Mouse (Mus musculus): ENCODE results near the gene Zfp385a. TPM values are rescaled to one million over a fixed set of nuclear protein-coding genes. Genes with fewer than 3 reads are reported as not detected.

Gene Zfp385a
- polyA plus RNA-seq, 1 experiment from 2014 or later = 20.5 TPM

DNA sequence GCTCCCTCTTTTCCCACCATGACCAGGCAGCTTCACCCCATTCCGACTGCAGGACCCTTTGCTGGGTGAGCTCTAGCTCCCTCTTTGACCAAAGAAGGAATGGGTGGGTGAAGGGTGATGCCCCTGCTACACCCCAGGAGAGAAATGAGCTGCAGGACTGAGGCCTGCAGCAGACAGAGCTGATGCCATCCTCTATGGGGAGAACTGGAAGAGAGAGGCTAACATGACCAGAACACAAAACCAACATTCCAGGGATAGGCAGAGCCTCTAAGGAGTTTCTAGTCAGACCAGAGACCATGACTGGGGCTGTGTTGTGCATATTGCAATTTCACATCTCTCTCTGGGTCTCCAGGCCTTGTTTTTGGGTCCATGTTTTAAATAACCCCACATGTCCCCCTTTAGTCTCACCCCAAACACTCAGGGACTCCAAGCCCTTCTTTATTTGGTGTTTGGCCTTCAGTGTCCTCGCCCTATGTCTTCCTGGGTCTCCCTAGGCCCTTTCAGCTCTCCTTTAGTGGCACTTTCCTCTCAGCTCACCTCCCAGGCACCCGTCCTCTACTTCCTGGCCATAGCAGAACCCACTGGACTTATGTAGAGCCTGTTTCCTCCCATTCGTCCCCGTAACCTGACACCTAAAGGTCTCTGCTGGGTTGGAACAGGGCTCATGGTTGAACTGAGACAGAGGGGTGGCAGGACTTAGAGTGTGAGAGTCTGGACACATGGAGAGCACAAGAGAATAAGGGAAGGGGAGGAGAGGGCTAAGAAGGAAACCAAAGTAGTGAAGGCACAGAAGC, 38.1 kb downstream of the Zfp385a start:
- no peaks in the 10 kb centered on the region for H3K9me3 ChIP-seq (replicated peaks)
- H3K9ac ChIP-seq = peak overlapping the region; percentile 64
- ATAC-seq (ENCODE audit: low FRiP score) = no peak
- H3K27me3 ChIP-seq = no peaks in the 10 kb centered on the region
- H3K4me2 ChIP-seq (replicated peaks) = peak overlapping the region; percentile 47
- no peaks in the 10 kb centered on the region for H3K36me3 ChIP-seq
- peak overlapping the region; percentile 98 for H3K27ac ChIP-seq
- no peak overlapping the region for H3K4me3 ChIP-seq
- H3K4me1 ChIP-seq = peaks cover 92% of the 10 kb centered on the region
- 27% methylated on average over 4 of the region's 5 CpGs for WGBS

DNA sequence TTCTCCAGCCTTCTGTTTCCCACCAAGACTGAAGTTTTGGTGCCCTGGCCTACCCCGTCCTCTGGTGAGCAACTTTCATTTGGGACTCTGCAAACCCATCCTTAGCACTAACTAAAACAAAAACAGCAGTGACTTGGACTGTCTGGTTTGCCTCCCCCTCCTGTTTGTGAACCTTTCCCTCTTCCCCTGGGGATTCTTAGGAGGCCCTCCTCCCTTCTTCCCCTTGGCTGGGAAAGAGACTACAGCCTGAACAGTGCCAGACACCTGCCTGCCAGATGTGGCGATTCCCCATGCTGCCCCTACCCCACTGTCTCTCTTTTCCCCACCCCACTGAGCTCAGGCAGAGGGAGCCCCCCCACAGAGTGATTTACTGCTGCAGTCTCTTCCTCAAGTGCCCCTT, 38.8 kb downstream of the Zfp385a start:
- H3K27ac ChIP-seq = peak overlapping the region; percentile 98
- H3K4me1 ChIP-seq = peaks cover 93% of the 10 kb centered on the region
- no peak for ATAC-seq (ENCODE audit: low FRiP score)
- 0 out of 2 replicates have a peak, but pooled peaks cover 3% of the 10 kb centered on the region for H3K36me3 ChIP-seq
- no peak overlapping the region for H3K4me3 ChIP-seq
- WGBS = 16% methylated on average over 2 of the region's 2 CpGs
- H3K9me3 ChIP-seq (replicated peaks) = no peaks in the 10 kb centered on the region
- H3K27me3 ChIP-seq = no peaks in the 10 kb centered on the region
- peak overlapping the region; percentile 47 for H3K4me2 ChIP-seq (replicated peaks)
- H3K9ac ChIP-seq = peak overlapping the region; percentile 64; the same call in 1 of the 2 replicates

DNA sequence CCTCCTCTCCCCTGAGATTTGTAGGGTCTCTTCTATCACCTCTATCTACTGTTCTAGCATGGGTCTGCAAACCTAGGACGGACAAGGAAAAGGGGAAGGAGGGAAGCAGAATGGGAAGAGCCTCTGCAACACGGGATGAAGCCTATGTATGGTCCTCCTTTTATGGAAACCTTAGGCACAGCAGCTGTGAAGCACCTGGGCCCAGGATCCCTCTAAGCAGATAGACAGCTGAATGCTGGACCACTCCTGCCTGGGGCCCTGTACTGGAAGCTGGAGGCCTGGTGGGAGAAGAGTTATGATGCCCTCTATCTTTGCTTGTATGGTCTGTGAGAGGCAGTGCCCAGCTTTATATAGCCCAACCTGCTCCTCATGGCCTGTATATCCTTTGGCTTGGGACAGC, 39.3 kb downstream of the Zfp385a start:
- Histone ChIP-seq H3K9ac (peak overlapping the region; percentile 64; the same call in 1 of the 2 replicates), H3K36me3 (0 out of 2 replicates have a peak, but pooled peaks cover 3% of the 10 kb centered on the region), H3K4me2 (replicated peaks) (peak overlapping the region; percentile 47), H3K27me3 (no peaks in the 10 kb centered on the region), H3K9me3 (replicated peaks) (no peaks in the 10 kb centered on the region), H3K27ac (peak overlapping the region; percentile 98), H3K4me1 (peaks cover 93% of the 10 kb centered on the region), H3K4me3 (peak overlapping the region; percentile 15; the same call in 1 of the 2 replicates)
- 2% methylated on average over 2 of the region's 2 CpGs for WGBS
- peak; percentile 5; the same call in 1 of the 2 replicates for ATAC-seq (ENCODE audit: low FRiP score)

DNA sequence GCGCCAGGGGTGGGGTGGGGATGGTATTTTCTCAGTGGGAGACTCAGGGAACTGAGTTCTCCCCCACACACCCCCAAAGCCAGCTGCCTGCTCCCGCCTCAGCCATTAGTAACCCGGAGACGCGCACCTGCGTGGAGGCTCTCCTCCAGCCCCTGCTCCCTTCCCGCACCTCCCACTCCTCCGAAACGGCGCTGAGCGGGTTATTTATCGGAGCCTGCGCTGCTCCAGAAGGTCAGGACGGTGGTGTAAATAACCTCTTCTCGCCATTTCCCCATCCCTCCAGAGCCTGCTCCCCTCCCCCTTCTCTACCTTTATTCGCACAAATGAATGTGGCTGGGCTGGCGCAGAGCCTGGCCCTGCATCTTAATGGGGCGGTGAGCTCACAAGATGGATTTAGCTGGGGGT, 39.8 kb downstream of the Zfp385a start:
- no peaks in the 10 kb centered on the region for H3K9me3 ChIP-seq (replicated peaks)
- peak overlapping the region; percentile 64 for H3K9ac ChIP-seq
- H3K27me3 ChIP-seq = no peaks in the 10 kb centered on the region
- peak overlapping the region; percentile 47 for H3K4me2 ChIP-seq (replicated peaks)
- peak overlapping the region; percentile 15 for H3K4me3 ChIP-seq
- 0 out of 2 replicates have a peak, but pooled peaks cover 3% of the 10 kb centered on the region for H3K36me3 ChIP-seq
- H3K4me1 ChIP-seq = peaks cover 97% of the 10 kb centered on the region
- peak overlapping the region; percentile 98 for H3K27ac ChIP-seq
- peak; percentile 69 for ATAC-seq (ENCODE audit: low FRiP score)
- 8% methylated on average over 18 of the region's 18 CpGs for WGBS

DNA sequence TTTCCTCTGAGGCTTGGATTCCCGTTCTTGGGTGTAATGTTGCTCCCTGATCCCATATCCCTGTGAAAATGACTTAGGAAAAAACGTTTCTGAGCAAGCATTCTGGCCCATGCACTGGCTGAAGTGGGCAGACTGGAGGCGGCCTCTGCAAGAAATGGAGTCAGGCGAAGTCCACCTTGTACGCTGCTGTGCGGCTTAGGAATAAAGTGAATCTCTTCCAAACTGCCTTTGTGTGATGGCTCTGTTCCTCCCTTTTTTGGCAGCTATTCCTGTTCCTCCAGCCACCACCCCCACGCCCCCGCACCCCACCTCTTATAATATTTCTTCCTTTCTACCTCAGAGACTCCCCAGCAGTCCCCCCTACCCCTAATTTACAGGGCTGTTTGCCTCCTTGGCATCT, 40.2 kb downstream of the Zfp385a start:
- Histone ChIP-seq H3K4me1 (peaks cover 95% of the 10 kb centered on the region), H3K27ac (peak overlapping the region; percentile 98), H3K27me3 (no peaks in the 10 kb centered on the region), H3K36me3 (0 out of 2 replicates have a peak, but pooled peaks cover 3% of the 10 kb centered on the region), H3K4me2 (replicated peaks) (peak overlapping the region; percentile 47), H3K4me3 (peak overlapping the region; percentile 15), H3K9me3 (replicated peaks) (no peaks in the 10 kb centered on the region), H3K9ac (peak overlapping the region; percentile 64)
- 30% methylated on average over 8 of the region's 8 CpGs for WGBS
- no peak for ATAC-seq (ENCODE audit: low FRiP score)

DNA sequence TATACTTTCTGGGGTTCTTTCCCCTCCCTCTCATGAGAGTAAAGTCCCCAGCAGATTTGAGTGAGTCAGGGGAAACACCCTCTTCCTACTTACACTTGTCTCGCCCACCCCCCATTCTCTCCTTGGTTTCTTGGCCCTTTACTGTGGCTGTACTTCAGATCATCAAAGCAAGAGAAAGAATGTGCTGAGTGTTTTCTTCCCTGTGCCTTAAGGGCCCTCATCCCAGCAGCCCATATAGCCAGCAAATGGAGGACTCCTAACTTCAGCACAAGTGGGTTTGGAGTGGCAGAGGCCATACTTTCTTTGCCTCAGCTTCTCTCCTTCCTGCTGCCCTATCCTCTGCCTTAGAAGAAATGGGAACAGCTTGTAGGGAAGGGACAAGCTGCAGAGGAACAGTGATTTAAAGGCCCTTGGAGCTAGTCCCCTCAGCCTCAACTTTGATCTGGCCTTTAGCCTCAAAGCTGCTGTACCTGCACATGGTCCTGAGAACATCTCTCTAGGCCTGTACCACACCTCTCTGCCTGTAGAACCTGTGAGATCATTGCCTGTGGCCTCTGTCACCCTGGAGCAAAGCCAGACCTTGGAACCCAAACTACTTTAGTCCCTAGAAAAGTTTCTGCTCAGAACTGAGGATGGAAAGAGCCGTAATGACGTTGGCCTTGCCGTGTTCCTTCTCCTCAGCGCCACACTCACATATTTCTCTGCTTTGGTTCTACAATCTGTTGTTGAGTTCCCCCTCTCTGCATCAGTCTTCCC, 40.9 kb downstream of the Zfp385a start:
- no peak for ATAC-seq (ENCODE audit: low FRiP score)
- H3K4me3 ChIP-seq = no peak overlapping the region
- 0 out of 2 replicates have a peak, but pooled peaks cover 3% of the 10 kb centered on the region for H3K36me3 ChIP-seq
- no peaks in the 10 kb centered on the region for H3K27me3 ChIP-seq
- H3K4me1 ChIP-seq = peaks cover 89% of the 10 kb centered on the region
- peak overlapping the region; percentile 98 for H3K27ac ChIP-seq
- 82% methylated on average over 5 of the region's 5 CpGs for WGBS
- peak overlapping the region; percentile 47 for H3K4me2 ChIP-seq (replicated peaks)
- H3K9me3 ChIP-seq (replicated peaks) = no peaks in the 10 kb centered on the region
- H3K9ac ChIP-seq = peak overlapping the region; percentile 64

DNA sequence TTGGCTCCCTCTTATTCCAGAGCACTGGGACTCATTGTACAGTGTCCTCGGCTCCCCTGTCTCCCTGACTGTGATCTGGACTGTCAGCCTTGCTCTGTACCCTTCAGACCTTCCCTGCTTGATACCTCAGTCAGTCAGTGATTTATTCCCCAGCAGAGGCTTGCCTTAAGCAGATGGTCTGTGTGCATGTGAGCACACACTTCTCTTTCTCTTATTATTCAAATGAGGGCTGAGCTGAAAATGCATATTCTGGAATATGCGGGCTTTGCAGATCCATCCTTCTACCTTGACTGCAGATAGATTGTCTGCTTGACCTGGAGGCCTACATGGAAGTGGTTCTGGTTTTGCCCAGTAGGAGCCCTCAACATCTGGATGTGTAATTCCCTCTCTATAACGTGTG, 41.9 kb downstream of the Zfp385a start:
- Histone ChIP-seq H3K4me1 (peaks cover 79% of the 10 kb centered on the region), H3K27ac (peak overlapping the region; percentile 98), H3K9ac (no peak overlapping the region), H3K4me2 (replicated peaks) (no peak overlapping the region), H3K27me3 (no peaks in the 10 kb centered on the region), H3K36me3 (peaks cover 12% of the 10 kb centered on the region; the same call in 1 of the 2 replicates), H3K4me3 (no peak overlapping the region), H3K9me3 (replicated peaks) (no peaks in the 10 kb centered on the region)
- ATAC-seq (ENCODE audit: low FRiP score) = no peak
- 53% methylated on average over 3 of the region's 3 CpGs for WGBS

DNA sequence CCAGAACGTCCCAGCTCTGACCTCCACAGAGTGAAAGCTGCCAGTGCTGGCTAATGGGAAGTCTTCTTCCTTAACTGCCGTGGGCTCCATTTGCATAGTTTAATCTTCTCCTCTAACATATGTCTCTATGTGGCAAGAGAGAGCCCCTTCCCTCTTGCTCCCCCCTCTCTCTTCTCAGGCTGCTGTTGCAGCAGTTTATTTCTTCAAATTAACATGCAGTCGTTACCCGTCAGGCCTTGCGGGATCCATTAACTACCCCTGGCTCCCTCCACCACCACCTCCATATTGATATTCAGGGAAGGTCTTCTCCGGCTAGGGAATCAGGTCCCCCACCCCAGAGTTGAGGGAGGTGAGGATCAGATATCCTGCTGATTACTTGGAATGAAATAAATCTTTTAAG, 42.6 kb downstream of the Zfp385a start:
- 47% methylated on average over 6 of the region's 6 CpGs for WGBS
- Histone ChIP-seq H3K9ac (no peak overlapping the region), H3K27ac (peak overlapping the region; percentile 98), H3K9me3 (replicated peaks) (no peaks in the 10 kb centered on the region), H3K4me1 (peaks cover 72% of the 10 kb centered on the region), H3K27me3 (no peaks in the 10 kb centered on the region), H3K4me2 (replicated peaks) (no peak overlapping the region), H3K4me3 (no peak overlapping the region), H3K36me3 (peaks cover 19% of the 10 kb centered on the region)
- no peak for ATAC-seq (ENCODE audit: low FRiP score)

DNA sequence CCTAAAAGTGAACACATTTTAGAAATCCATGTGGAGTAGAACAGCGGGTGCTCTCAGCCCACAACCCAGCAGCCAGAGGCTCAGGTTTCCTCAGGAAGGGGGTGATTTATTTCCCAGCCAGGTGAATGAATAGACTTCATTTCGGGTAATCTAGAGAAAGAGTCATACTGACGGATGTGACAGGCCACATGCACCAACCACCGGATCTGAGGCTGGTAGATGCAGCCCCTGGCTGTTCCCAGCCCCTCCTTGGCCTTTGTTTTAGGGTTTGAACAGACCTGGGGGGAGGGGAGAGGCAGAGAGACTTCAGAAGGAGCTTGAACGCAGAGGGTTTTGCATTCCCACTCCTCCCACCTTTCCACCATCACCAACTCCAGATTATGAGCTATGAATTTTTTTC, 44.0 kb downstream of the Zfp385a start:
- no peak for ATAC-seq (ENCODE audit: low FRiP score)
- Histone ChIP-seq H3K9me3 (replicated peaks) (no peaks in the 10 kb centered on the region), H3K4me1 (peaks cover 57% of the 10 kb centered on the region)

DNA sequence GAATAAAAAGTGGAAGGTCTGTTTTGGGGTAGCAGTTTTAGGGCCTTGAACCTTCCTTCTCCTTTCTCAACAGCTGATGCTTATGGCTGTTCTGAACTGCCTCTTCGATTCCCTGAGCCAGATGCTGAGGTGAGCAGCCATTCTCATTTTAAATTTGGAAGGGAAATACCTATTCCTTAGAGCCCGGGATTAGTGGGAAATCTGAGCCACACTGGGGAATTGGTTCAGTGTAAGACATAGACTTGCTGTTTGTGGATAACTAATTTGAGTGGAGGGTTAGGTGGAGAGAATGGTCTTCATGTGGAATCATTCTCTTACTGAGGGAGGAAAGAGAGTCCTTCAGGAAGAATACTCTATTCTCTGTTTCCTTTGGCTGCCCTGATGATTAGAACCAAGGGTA, 45.2 kb downstream of the Zfp385a start:
- Histone ChIP-seq H3K4me1 (peaks cover 50% of the 10 kb centered on the region), H3K4me2 (replicated peaks) (no peak overlapping the region), H3K27me3 (no peaks in the 10 kb centered on the region), H3K9ac (no peak overlapping the region), H3K36me3 (peaks cover 44% of the 10 kb centered on the region), H3K4me3 (no peak overlapping the region), H3K27ac (peak overlapping the region; percentile 52), H3K9me3 (replicated peaks) (no peaks in the 10 kb centered on the region)
- ATAC-seq (ENCODE audit: low FRiP score) = no peak
- WGBS = 69% methylated on average over 2 of the region's 2 CpGs

More for the DNA sequence above, 44.0 kb downstream of the Zfp385a start:
- Histone ChIP-seq H3K9ac (no peak overlapping the region), H3K36me3 (peaks cover 33% of the 10 kb centered on the region), H3K27me3 (no peaks in the 10 kb centered on the region), H3K4me2 (replicated peaks) (no peak overlapping the region), H3K27ac (peak overlapping the region; percentile 98), H3K4me3 (no peak overlapping the region)
- WGBS = 9% methylated on average over 5 of the region's 5 CpGs

DNA sequence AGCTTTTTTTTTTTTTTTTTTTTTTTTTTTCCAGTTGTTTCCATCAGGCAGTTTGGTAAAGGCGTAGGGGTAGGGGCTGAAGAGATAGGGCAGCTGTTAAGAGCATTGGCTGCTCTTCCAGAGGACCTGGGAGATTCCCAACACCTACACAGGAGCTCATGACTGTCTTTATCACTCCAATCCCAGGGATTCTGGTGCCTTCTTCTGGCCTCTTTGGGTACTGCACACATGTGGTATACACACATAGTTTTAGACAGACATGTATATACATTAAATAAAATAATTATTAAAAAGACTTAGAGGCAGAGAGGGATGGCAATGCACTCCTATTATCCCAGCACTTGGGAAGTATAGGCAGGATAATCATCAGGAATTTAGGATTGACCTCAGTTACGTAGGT, 46.5 kb downstream of the Zfp385a start:
- Histone ChIP-seq H3K4me3 (no peak overlapping the region), H3K27ac (no peak overlapping the region), H3K36me3 (peaks cover 45% of the 10 kb centered on the region), H3K27me3 (no peaks in the 10 kb centered on the region), H3K4me1 (peaks cover 49% of the 10 kb centered on the region), H3K9ac (no peak overlapping the region), H3K4me2 (replicated peaks) (no peak overlapping the region), H3K9me3 (replicated peaks) (no peaks in the 10 kb centered on the region)
- ATAC-seq (ENCODE audit: low FRiP score) = no peak
- 97% methylated on average over 2 of the region's 2 CpGs for WGBS

DNA sequence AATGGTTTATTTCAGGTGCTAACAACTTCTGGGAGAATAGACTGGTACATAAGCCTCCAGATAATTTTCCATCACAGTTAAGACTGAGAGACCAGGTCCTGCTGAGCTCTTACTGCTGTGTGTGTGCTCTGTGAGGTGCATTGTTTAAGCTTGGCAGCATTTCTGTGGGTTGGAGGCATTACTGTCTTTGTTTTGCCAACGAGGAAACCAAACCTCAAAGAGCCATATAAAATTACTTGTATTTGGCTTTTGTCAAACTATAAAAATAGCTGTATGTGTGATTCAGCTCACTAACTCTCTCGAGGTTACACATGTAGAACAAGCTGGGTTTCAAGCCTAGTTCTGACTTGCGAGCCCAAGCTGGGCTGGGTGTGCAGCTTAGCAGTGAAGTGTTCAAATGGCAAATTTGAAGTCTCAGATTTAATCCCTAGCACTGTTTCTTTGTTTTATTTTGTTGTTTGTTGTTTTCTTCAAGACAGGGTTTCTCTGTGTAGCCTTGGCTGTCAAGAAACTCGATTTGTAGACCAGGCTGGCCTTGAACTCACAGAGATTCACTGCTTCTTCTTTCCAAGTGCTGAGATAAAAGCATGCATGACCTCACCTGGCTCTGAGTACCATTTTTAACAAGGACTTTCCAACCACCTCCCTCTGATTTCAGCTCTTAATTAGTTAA, 47.1 kb downstream of the Zfp385a start:
- H3K4me1 ChIP-seq = peaks cover 48% of the 10 kb centered on the region
- no peaks in the 10 kb centered on the region for H3K27me3 ChIP-seq
- no peak for ATAC-seq (ENCODE audit: low FRiP score)
- H3K9ac ChIP-seq = no peak overlapping the region
- no peak overlapping the region for H3K4me3 ChIP-seq
- no peak overlapping the region for H3K4me2 ChIP-seq (replicated peaks)
- H3K27ac ChIP-seq = 0 out of 2 replicates have a peak overlapping the region, but pooled peaks have one; percentile 3
- WGBS = 89% methylated on average over 4 of the region's 4 CpGs
- no peaks in the 10 kb centered on the region for H3K9me3 ChIP-seq (replicated peaks)
- H3K36me3 ChIP-seq = peaks cover 45% of the 10 kb centered on the region

Measured in hindbrain, embryonic 12.5 days (tissue).